Mouse (Mus musculus): ENCODE measurements around the gene Rap1b. TPM values are rescaled to one million over a fixed set of nuclear protein-coding genes. Genes with fewer than 3 reads are reported as not detected.

Gene Rap1b
- polyA plus RNA-seq, 1 experiment from 2014 or later: 202 TPM

GRCm38 (mm10) chr10:117838924-117839323, 6.9 kb downstream of the Rap1b start:
- Histone ChIP-seq H3K9ac (ENCODE audit: low read depth, low read length) (no peak overlapping the region), H3K9me3 (ENCODE audit: control insufficient read depth, low read length) (no peaks in the 10 kb centered on the region), H3K27me3 (replicated peaks; ENCODE audit: control insufficient read depth, insufficient read depth, low read length) (no peaks in the 10 kb centered on the region), H3K36me3 (ENCODE audit: control insufficient read depth, insufficient read depth, low read length) (no peaks in the 10 kb centered on the region), H3K4me1 (ENCODE audit: control insufficient read depth, insufficient read depth, low read length) (peaks cover 5% of the 10 kb centered on the region; the same call in 1 of the 2 replicates), H3K4me2 (ENCODE audit: low read depth, low read length) (no peak overlapping the region), H3K4me3 (ENCODE audit: low read depth, low read length) (no peak overlapping the region), H3K27ac (replicated peaks; ENCODE audit: low read depth, low read length) (no peak overlapping the region)
- DNase-seq (ENCODE audit: low spot score) (no peak), ATAC-seq (ENCODE audit: low read depth) (no peak)
- 89% methylated on average over 3 of the region's 3 CpGs for WGBS

GRCm38 (mm10) chr10:117836354-117836753, 9.5 kb downstream of the Rap1b start:
- no peaks in the 10 kb centered on the region for H3K36me3 ChIP-seq (ENCODE audit: control insufficient read depth, insufficient read depth, low read length)
- 74% methylated on average over 2 of the region's 2 CpGs for WGBS
- no peak overlapping the region for H3K4me2 ChIP-seq (ENCODE audit: low read depth, low read length)
- no peaks in the 10 kb centered on the region for H3K9me3 ChIP-seq (ENCODE audit: control insufficient read depth, low read length)
- no peak overlapping the region for H3K27ac ChIP-seq (replicated peaks; ENCODE audit: low read depth, low read length)
- H3K27me3 ChIP-seq (replicated peaks; ENCODE audit: control insufficient read depth, insufficient read depth, low read length): no peaks in the 10 kb centered on the region
- DNase-seq (ENCODE audit: low spot score) (no peak), ATAC-seq (ENCODE audit: low read depth) (no peak)
- no peak overlapping the region for H3K9ac ChIP-seq (ENCODE audit: low read depth, low read length)
- no peak overlapping the region for H3K4me3 ChIP-seq (ENCODE audit: low read depth, low read length)
- H3K4me1 ChIP-seq (ENCODE audit: control insufficient read depth, insufficient read depth, low read length): no peaks in the 10 kb centered on the region

DNA sequence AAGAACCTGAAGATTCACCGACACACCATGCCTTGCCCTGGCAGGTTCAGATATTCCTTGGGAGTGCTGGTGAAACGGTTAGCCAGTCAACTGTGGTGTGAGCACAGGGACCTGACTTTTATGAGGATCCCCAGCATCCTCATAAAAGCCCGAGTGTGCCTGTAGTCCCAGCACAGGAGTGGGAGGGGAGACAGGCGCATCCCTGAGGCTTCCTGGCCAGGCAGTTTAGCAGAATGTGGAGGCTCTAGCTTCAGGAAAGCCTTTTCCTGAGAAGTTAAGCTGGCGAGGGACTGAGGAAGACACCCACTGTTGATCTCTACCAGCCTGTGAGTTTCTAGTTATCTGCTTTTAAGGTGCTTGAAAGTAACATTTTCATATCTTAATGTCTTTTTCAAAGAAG, 10.4 kb downstream of the Rap1b start:
- DNase-seq (ENCODE audit: low spot score) (no peak), ATAC-seq (ENCODE audit: low read depth) (no peak)
- no peaks in the 10 kb centered on the region for H3K36me3 ChIP-seq (ENCODE audit: control insufficient read depth, insufficient read depth, low read length)
- H3K4me3 ChIP-seq (ENCODE audit: low read depth, low read length): no peak overlapping the region
- no peaks in the 10 kb centered on the region for H3K27me3 ChIP-seq (replicated peaks; ENCODE audit: control insufficient read depth, insufficient read depth, low read length)
- H3K9ac ChIP-seq (ENCODE audit: low read depth, low read length): no peak overlapping the region
- H3K9me3 ChIP-seq (ENCODE audit: control insufficient read depth, low read length): no peaks in the 10 kb centered on the region
- 72% methylated on average over 5 of the region's 5 CpGs for WGBS
- H3K4me2 ChIP-seq (ENCODE audit: low read depth, low read length): no peak overlapping the region
- no peak overlapping the region for H3K27ac ChIP-seq (replicated peaks; ENCODE audit: low read depth, low read length)
- H3K4me1 ChIP-seq (ENCODE audit: control insufficient read depth, insufficient read depth, low read length): no peaks in the 10 kb centered on the region

- Histone ChIP-seq H3K4me3 (ENCODE audit: low read depth, low read length) (no peak overlapping the region), H3K4me2 (ENCODE audit: low read depth, low read length) (no peak overlapping the region), H3K9me3 (ENCODE audit: control insufficient read depth, low read length) (no peaks in the 10 kb centered on the region), H3K9ac (ENCODE audit: low read depth, low read length) (no peak overlapping the region), H3K36me3 (ENCODE audit: control insufficient read depth, insufficient read depth, low read length) (no peaks in the 10 kb centered on the region), H3K27me3 (replicated peaks; ENCODE audit: control insufficient read depth, insufficient read depth, low read length) (no peaks in the 10 kb centered on the region), H3K4me1 (ENCODE audit: control insufficient read depth, insufficient read depth, low read length) (peaks cover 14% of the 10 kb centered on the region), H3K27ac (replicated peaks; ENCODE audit: low read depth, low read length) (no peak overlapping the region)
- DNase-seq (ENCODE audit: low spot score): no peak
- WGBS: 90% methylated on average over 3 of the region's 3 CpGs
- no peak for ATAC-seq (ENCODE audit: low read depth)
These were observed 15.0 kb downstream of the Rap1b start for GRCm38 (mm10) chr10:117830797-117831196.

- Histone ChIP-seq H3K4me1 (ENCODE audit: control insufficient read depth, insufficient read depth, low read length) (peaks cover 18% of the 10 kb centered on the region), H3K36me3 (ENCODE audit: control insufficient read depth, insufficient read depth, low read length) (no peaks in the 10 kb centered on the region), H3K4me2 (ENCODE audit: low read depth, low read length) (no peak overlapping the region), H3K9ac (ENCODE audit: low read depth, low read length) (no peak overlapping the region), H3K9me3 (ENCODE audit: control insufficient read depth, low read length) (no peaks in the 10 kb centered on the region), H3K27ac (replicated peaks; ENCODE audit: low read depth, low read length) (no peak overlapping the region), H3K4me3 (ENCODE audit: low read depth, low read length) (no peak overlapping the region), H3K27me3 (replicated peaks; ENCODE audit: control insufficient read depth, insufficient read depth, low read length) (no peaks in the 10 kb centered on the region)
- no peak for ATAC-seq (ENCODE audit: low read depth)
- DNase-seq (ENCODE audit: low spot score): no peak
- 96% methylated on average over 7 of the region's 7 CpGs for WGBS
These were observed 16.2 kb downstream of the Rap1b start for GRCm38 (mm10) chr10:117829472-117830155.

DNA sequence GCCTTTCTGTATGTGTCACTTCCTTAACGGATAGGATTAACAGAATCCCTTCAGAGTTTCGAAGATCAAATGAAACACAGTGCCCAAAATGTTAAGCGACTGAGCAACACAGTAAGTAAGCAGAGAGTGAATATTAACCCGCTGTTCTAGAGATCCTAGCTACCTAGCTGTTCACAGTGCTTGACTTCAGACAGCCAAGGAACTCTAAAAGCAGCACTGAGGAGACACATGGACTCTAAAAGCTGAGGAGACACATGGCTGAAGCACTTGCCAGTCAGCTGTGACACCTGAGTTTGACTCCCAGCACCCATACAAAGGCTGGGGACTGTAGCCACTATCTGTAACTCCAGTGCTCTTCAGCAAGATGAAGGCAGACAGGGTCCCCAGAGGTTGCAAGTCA, 16.8 kb downstream of the Rap1b start:
- ATAC-seq (ENCODE audit: low read depth) (no peak), DNase-seq (ENCODE audit: low spot score) (no peak)
- WGBS: 72% methylated on average over 4 of the region's 4 CpGs

GRCm38 (mm10) chr10:117828536-117828935, 17.3 kb downstream of the Rap1b start:
- Histone ChIP-seq H3K27ac (replicated peaks; ENCODE audit: low read depth, low read length) (no peak overlapping the region), H3K4me2 (ENCODE audit: low read depth, low read length) (no peak overlapping the region), H3K36me3 (ENCODE audit: control insufficient read depth, insufficient read depth, low read length) (peaks cover 3% of the 10 kb centered on the region), H3K9me3 (ENCODE audit: control insufficient read depth, low read length) (no peaks in the 10 kb centered on the region), H3K9ac (ENCODE audit: low read depth, low read length) (no peak overlapping the region), H3K4me3 (ENCODE audit: low read depth, low read length) (no peak overlapping the region), H3K4me1 (ENCODE audit: control insufficient read depth, insufficient read depth, low read length) (peaks cover 18% of the 10 kb centered on the region), H3K27me3 (replicated peaks; ENCODE audit: control insufficient read depth, insufficient read depth, low read length) (no peaks in the 10 kb centered on the region)
- DNase-seq (ENCODE audit: low spot score) (no peak), ATAC-seq (ENCODE audit: low read depth) (no peak)
- 61% methylated on average over 4 of the region's 4 CpGs for WGBS

More for the DNA sequence above, 16.8 kb downstream of the Rap1b start:
- Histone ChIP-seq H3K4me1 (ENCODE audit: control insufficient read depth, insufficient read depth, low read length) (peaks cover 18% of the 10 kb centered on the region), H3K9ac (ENCODE audit: low read depth, low read length) (no peak overlapping the region), H3K36me3 (ENCODE audit: control insufficient read depth, insufficient read depth, low read length) (no peaks in the 10 kb centered on the region; the same call in 1 of the 2 replicates), H3K4me2 (ENCODE audit: low read depth, low read length) (no peak overlapping the region), H3K27me3 (replicated peaks; ENCODE audit: control insufficient read depth, insufficient read depth, low read length) (no peaks in the 10 kb centered on the region), H3K9me3 (ENCODE audit: control insufficient read depth, low read length) (no peaks in the 10 kb centered on the region), H3K27ac (replicated peaks; ENCODE audit: low read depth, low read length) (no peak overlapping the region), H3K4me3 (ENCODE audit: low read depth, low read length) (no peak overlapping the region)

GRCm38 (mm10) chr10:117824647-117825046, 21.2 kb downstream of the Rap1b start:
- H3K9ac ChIP-seq (ENCODE audit: low read depth, low read length): no peak overlapping the region
- H3K4me2 ChIP-seq (ENCODE audit: low read depth, low read length): no peak overlapping the region
- ATAC-seq (ENCODE audit: low read depth) (no peak), DNase-seq (ENCODE audit: low spot score) (no peak)
- H3K36me3 ChIP-seq (ENCODE audit: control insufficient read depth, insufficient read depth, low read length): peaks cover 38% of the 10 kb centered on the region
- H3K27me3 ChIP-seq (replicated peaks; ENCODE audit: control insufficient read depth, insufficient read depth, low read length): no peaks in the 10 kb centered on the region
- H3K27ac ChIP-seq (replicated peaks; ENCODE audit: low read depth, low read length): no peak overlapping the region
- H3K9me3 ChIP-seq (ENCODE audit: control insufficient read depth, low read length): no peaks in the 10 kb centered on the region
- no peak overlapping the region for H3K4me3 ChIP-seq (ENCODE audit: low read depth, low read length)
- 75% methylated on average over 4 of the region's 4 CpGs for WGBS
- H3K4me1 ChIP-seq (ENCODE audit: control insufficient read depth, insufficient read depth, low read length): peaks cover 18% of the 10 kb centered on the region

DNA sequence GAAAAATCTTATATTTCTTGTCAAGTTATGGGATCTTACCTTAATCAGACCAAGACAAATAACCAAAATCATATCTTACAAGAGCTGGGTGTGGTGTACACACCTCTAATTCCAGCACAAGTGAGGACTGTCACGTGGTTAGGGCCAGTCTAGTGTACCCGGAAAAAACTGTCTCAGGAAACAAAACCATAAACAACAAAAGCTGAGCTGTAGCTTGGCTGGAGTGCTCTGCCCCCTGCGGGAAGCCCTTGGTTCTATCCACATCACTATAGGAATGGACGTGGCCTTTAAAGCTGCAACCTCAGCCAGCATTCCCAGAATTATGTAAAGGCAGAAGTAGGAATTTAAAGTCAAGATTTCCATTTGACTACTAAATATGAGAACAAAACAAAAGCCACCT, 21.7 kb downstream of the Rap1b start:
- H3K36me3 ChIP-seq (ENCODE audit: control insufficient read depth, insufficient read depth, low read length): peaks cover 44% of the 10 kb centered on the region
- H3K27me3 ChIP-seq (replicated peaks; ENCODE audit: control insufficient read depth, insufficient read depth, low read length): no peaks in the 10 kb centered on the region
- no peak overlapping the region for H3K4me2 ChIP-seq (ENCODE audit: low read depth, low read length)
- ATAC-seq (ENCODE audit: low read depth) (no peak), DNase-seq (ENCODE audit: low spot score) (no peak)
- 72% methylated on average over 4 of the region's 4 CpGs for WGBS
- H3K27ac ChIP-seq (replicated peaks; ENCODE audit: low read depth, low read length): no peak overlapping the region
- no peak overlapping the region for H3K9ac ChIP-seq (ENCODE audit: low read depth, low read length)
- no peak overlapping the region for H3K4me3 ChIP-seq (ENCODE audit: low read depth, low read length)
- peaks cover 17% of the 10 kb centered on the region for H3K4me1 ChIP-seq (ENCODE audit: control insufficient read depth, insufficient read depth, low read length)
- no peaks in the 10 kb centered on the region for H3K9me3 ChIP-seq (ENCODE audit: control insufficient read depth, low read length)

Data from embryonic facial prominence, embryonic 14.5 days (tissue).